Mouse (Mus musculus) testis, adult 2 months (tissue): ENCODE results near the gene Atp13a2. TPM values are rescaled to one million over a fixed set of nuclear protein-coding genes. Genes with fewer than 3 reads are reported as not detected.

ENCODE experiments used
- H3K27ac ChIP-seq: fragments of 200-500 bp; 2 replicates; pipeline ENCODE4 v1.5.1; 2012; ENCODE audit warnings: low read depth, low read length; ENCODE audit not compliant: control insufficient read depth, insufficient read depth
- H3K27me3 ChIP-seq: fragments of 200-500 bp; 2 replicates; pipeline ENCODE4 v1.6.1; 2012; ENCODE audit warnings: mild to moderate bottlenecking, low read length, moderate library complexity; ENCODE audit not compliant: control insufficient read depth, insufficient read depth
- H3K36me3 ChIP-seq: fragments of 200-500 bp; 2 replicates; pipeline ENCODE4 v1.6.1; 2012; ENCODE audit warnings: mild to moderate bottlenecking, low read length; ENCODE audit not compliant: control insufficient read depth, insufficient read depth
- H3K4me1 ChIP-seq: fragments of 200-500 bp; 2 replicates; pipeline ENCODE4 v1.6.1; 2012; ENCODE audit warnings: low read length; ENCODE audit not compliant: control insufficient read depth, insufficient read depth
- H3K4me3 ChIP-seq: fragments of 200-500 bp; 2 replicates; pipeline ENCODE4 v1.5.1; 2012; ENCODE audit warnings: low read depth, mild to moderate bottlenecking, low read length, moderate library complexity, mixed read lengths; ENCODE audit not compliant: control insufficient read depth
- CTCF ChIP-seq: fragments of 200-500 bp; IDR thresholded peaks from 2 replicates; pipeline ENCODE4 v1.5.1; 2012; ENCODE audit warnings: low read depth, mild to moderate bottlenecking, inconsistent platforms, low read length, moderate library complexity; ENCODE audit not compliant: control insufficient read depth, insufficient read depth, insufficient replicate concordance
- POLR2A ChIP-seq: fragments of 200-500 bp; IDR thresholded peaks from 2 replicates; pipeline ENCODE4 v1.6.1; 2012; ENCODE audit warnings: low read depth, mild to moderate bottlenecking, inconsistent platforms, low read length, moderate library complexity; ENCODE audit not compliant: control insufficient read depth
- polyA plus RNA-seq: library from polyadenylated mRNA; depleted of rRNA; stranded (reverse); fragments of >200 nt; gene quantifications from 2 replicates; pipeline ENCODE4 v1.2.3, GENCODE M21; 2012

Gene Atp13a2
- polyA plus RNA-seq, 1 experiment: 41.6 TPM

DNA sequence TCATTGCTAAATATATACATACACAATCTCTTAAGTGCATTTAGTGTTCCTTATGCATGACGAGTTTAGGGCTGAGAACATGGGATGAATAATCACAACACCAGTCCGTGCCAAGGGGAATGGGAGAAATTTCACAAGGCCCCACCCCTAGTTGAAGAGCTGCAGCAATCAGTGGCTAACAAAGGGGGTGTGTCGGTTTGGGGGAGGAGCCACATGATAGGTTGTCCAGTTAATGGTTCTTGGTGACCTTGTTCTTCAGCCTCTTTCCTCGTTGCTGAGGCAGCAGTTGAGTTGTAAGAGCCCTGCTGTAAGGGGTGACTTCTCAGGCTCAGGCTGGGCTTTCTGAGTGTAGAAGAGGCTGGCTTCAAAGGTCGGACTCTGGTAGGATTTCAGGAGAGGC lies 23.7 kb upstream of the Atp13a2 start:
- no peak overlapping the region for H3K4me3 ChIP-seq

GRCm38 (mm10) chr4:140963941-140964597 lies 22.6 kb upstream of the Atp13a2 start:
- no peak for TF ChIP-seq POLR2A
- no peak for TF ChIP-seq CTCF
- H3K36me3 ChIP-seq: no peaks in the 10 kb centered on the region

More for the DNA sequence above, 23.7 kb upstream of the Atp13a2 start:
- H3K36me3 ChIP-seq: no peaks in the 10 kb centered on the region
- H3K27ac ChIP-seq: peak overlapping the region; percentile 27; the same call in 1 of the 2 replicates
- TF ChIP-seq POLR2A (no peak), CTCF (no peak)
- H3K4me1 ChIP-seq: peaks cover 12% of the 10 kb centered on the region
- no peaks in the 10 kb centered on the region for H3K27me3 ChIP-seq

GRCm38 (mm10) chr4:140964620-140965019 lies 22.1 kb upstream of the Atp13a2 start:
- peaks cover 10% of the 10 kb centered on the region for H3K4me1 ChIP-seq
- TF ChIP-seq CTCF (peak; percentile 59; the same call in 1 of the 2 replicates), POLR2A (no peak)
- no peaks in the 10 kb centered on the region for H3K36me3 ChIP-seq
- H3K27ac ChIP-seq: no peak overlapping the region
- H3K4me3 ChIP-seq: no peak overlapping the region
- H3K27me3 ChIP-seq: no peaks in the 10 kb centered on the region

More at GRCm38 (mm10) chr4:140963941-140964597, 22.6 kb upstream of the Atp13a2 start:
- H3K27me3 ChIP-seq: no peaks in the 10 kb centered on the region
- no peak overlapping the region for H3K4me3 ChIP-seq
- H3K4me1 ChIP-seq: peaks cover 10% of the 10 kb centered on the region
- H3K27ac ChIP-seq: peak overlapping the region; percentile 40

DNA sequence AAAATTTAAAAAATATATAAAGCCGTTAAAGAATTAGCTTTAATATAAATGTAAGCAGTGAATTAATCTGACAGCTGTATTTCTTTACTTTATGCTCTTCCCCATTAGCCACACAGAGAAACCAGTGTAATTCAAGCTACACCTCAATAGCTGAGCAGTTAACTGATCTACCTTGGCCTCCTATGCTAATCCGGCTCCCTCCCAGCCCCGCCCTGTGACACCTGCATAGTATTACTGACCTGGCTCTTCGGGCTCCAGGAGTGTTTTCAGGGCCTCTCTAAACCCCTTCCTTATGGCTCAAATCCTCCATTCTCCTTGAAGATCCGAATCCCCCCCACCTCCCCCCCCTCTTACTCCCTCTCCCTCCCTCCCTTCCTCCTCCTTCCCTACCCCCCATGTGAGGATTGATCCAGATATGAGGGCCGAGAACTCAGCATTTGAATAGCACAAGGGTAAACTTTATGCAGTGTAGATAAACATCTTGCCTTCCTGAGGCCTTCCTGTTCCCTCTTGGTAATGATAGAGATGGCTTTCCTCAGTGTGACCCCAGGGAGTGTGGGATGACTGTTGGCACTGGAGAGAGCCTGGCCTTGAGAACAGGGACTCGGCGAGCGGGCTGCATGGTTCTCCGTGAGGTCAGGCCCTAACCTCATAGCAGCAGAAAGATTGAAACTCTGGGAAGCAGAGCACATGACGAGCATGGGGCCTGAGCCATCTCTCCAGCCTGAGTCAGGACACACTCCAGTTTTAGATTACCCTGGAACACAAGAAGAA lies 19.1 kb upstream of the Atp13a2 start:
- no peak overlapping the region for H3K27ac ChIP-seq
- H3K36me3 ChIP-seq: no peaks in the 10 kb centered on the region; the same call in 1 of the 2 replicates
- H3K4me3 ChIP-seq: no peak overlapping the region
- no peaks in the 10 kb centered on the region for H3K27me3 ChIP-seq
- H3K4me1 ChIP-seq: peaks cover under 1% of the 10 kb centered on the region; the same call in 1 of the 2 replicates
- no peak for TF ChIP-seq CTCF
- TF ChIP-seq POLR2A: no peak

- Histone ChIP-seq H3K4me1 (no peaks in the 10 kb centered on the region), H3K27ac (no peak overlapping the region), H3K36me3 (no peaks in the 10 kb centered on the region; the same call in none of the 2 replicates)
Measured at GRCm38 (mm10) chr4:140971691-140972090, 15.0 kb upstream of the Atp13a2 start.

GRCm38 (mm10) chr4:140974408-140974807 lies 12.3 kb upstream of the Atp13a2 start:
- H3K36me3 ChIP-seq: no peaks in the 10 kb centered on the region; the same call in none of the 2 replicates
- no peaks in the 10 kb centered on the region for H3K4me1 ChIP-seq
- no peak overlapping the region for H3K4me3 ChIP-seq
- H3K27ac ChIP-seq: no peak overlapping the region
- TF ChIP-seq POLR2A (no peak), CTCF (no peak)
- H3K27me3 ChIP-seq: no peaks in the 10 kb centered on the region

More at GRCm38 (mm10) chr4:140971691-140972090, 15.0 kb upstream of the Atp13a2 start:
- Histone ChIP-seq H3K27me3 (no peaks in the 10 kb centered on the region), H3K4me3 (no peak overlapping the region)
- no peak for TF ChIP-seq POLR2A
- TF ChIP-seq CTCF: no peak

GRCm38 (mm10) chr4:140975356-140975755 lies 11.3 kb upstream of the Atp13a2 start:
- TF ChIP-seq CTCF (no peak), POLR2A (no peak)
- H3K4me3 ChIP-seq: no peak overlapping the region
- H3K4me1 ChIP-seq: no peaks in the 10 kb centered on the region
- no peaks in the 10 kb centered on the region for H3K27me3 ChIP-seq
- H3K27ac ChIP-seq: no peak overlapping the region
- H3K36me3 ChIP-seq: no peaks in the 10 kb centered on the region; the same call in none of the 2 replicates
